Mouse (Mus musculus): ENCODE results near the gene Asb4. TPM values are rescaled to one million over a fixed set of nuclear protein-coding genes. Genes with fewer than 3 reads are reported as not detected.

The Asb4 gene
- polyA plus RNA-seq, 1 experiment from 2014 or later, result 6.7 TPM

DNA sequence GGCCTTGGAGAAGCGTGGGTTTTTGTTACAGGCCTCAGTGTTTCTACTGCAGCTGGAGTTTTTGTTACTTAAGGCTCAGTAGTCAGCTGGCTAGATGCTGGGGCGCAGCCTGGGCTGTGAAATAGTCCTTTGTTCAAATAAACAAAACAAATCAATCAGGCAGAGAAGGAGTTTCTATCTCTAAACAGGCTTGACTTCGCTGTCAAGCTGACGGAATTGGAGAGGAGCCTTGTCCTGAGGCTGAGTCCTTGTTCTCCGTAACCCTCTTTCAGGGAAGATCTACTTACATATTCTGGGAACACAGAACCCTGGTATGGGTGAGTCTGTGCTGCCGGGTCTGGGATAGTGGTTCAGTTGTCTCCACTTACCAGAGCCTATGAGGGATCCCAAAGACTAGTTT lies 64.4 kb downstream of the Asb4 start:
- Histone ChIP-seq H3K27me3 (ENCODE audit: control insufficient read depth, insufficient read depth, low read depth, low read length) (no peaks in the 10 kb centered on the region), H3K4me1 (replicated peaks; ENCODE audit: control insufficient read depth, insufficient read depth, low read length) (peaks cover 10% of the 10 kb centered on the region; the same call in 1 of the 2 replicates), H3K9ac (ENCODE audit: low read length) (no peak overlapping the region), H3K36me3 (ENCODE audit: control insufficient read depth, insufficient read depth, low read length) (no peaks in the 10 kb centered on the region), H3K27ac (ENCODE audit: low read length) (no peak overlapping the region), H3K9me3 (ENCODE audit: control insufficient read depth, low read length) (no peaks in the 10 kb centered on the region), H3K4me3 (ENCODE audit: low read length) (no peak overlapping the region), H3K4me2 (ENCODE audit: low read depth, low read length) (no peak overlapping the region)
- WGBS, result 61% methylated on average over 6 of the region's 6 CpGs
- no peak for ATAC-seq (ENCODE audit: low read depth)

DNA sequence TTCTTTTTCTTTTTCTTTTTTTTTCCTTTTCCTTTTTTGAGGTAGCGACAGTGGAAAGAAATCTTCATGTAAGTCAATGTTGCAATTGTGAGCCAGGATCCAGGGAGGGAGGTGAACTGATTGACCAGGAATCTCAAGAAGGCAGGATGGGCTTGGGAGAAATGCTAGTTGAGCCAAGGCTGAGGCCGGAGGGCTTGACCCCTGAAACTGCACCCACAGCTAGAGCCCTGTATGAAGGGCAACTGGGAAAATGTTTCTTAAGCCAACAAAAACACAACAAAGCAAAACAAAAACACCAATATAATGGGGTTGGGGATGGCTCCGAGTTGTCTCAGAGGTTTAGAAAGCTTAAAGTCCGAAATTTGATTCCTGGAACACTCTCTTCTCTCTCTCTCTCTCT lies 65.2 kb downstream of the Asb4 start:
- Histone ChIP-seq H3K36me3 (ENCODE audit: control insufficient read depth, insufficient read depth, low read length) (no peaks in the 10 kb centered on the region), H3K9ac (ENCODE audit: low read length) (no peak overlapping the region), H3K27ac (ENCODE audit: low read length) (no peak overlapping the region), H3K4me3 (ENCODE audit: low read length) (no peak overlapping the region), H3K4me2 (ENCODE audit: low read depth, low read length) (no peak overlapping the region), H3K4me1 (replicated peaks; ENCODE audit: control insufficient read depth, insufficient read depth, low read length) (peaks cover 3% of the 10 kb centered on the region; the same call in 1 of the 2 replicates), H3K9me3 (ENCODE audit: control insufficient read depth, low read length) (no peaks in the 10 kb centered on the region), H3K27me3 (ENCODE audit: control insufficient read depth, insufficient read depth, low read depth, low read length) (no peaks in the 10 kb centered on the region)
- 61% methylated on average over 4 of the region's 4 CpGs for WGBS
- ATAC-seq (ENCODE audit: low read depth), result no peak

DNA sequence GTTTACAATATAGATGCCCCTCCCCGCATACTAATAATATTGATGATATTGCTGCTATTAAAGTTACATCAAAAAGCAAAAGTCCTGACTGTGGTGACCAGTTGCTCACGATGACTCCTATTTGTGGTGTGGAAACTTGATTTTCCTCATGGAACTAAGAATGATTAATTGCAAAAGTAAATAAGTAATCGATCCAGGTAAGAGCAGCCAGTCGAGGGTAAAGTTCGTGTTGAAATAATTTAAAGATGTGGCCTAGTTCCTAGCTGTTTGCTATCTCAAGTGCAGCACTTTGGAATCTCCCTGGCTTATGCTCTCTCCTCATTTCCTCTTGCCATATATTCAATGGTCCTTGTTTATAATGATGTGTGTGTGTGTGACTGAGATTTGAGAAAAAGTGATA lies 66.7 kb downstream of the Asb4 start:
- Histone ChIP-seq H3K4me1 (replicated peaks; ENCODE audit: control insufficient read depth, insufficient read depth, low read length) (no peaks in the 10 kb centered on the region; the same call in 1 of the 2 replicates), H3K27ac (ENCODE audit: low read length) (no peak overlapping the region), H3K4me2 (ENCODE audit: low read depth, low read length) (no peak overlapping the region), H3K4me3 (ENCODE audit: low read length) (no peak overlapping the region), H3K9me3 (ENCODE audit: control insufficient read depth, low read length) (no peaks in the 10 kb centered on the region), H3K36me3 (ENCODE audit: control insufficient read depth, insufficient read depth, low read length) (no peaks in the 10 kb centered on the region), H3K27me3 (ENCODE audit: control insufficient read depth, insufficient read depth, low read depth, low read length) (no peaks in the 10 kb centered on the region), H3K9ac (ENCODE audit: low read length) (no peak overlapping the region)
- WGBS, result 68% methylated on average over 5 of the region's 5 CpGs
- no peak for ATAC-seq (ENCODE audit: low read depth)

DNA sequence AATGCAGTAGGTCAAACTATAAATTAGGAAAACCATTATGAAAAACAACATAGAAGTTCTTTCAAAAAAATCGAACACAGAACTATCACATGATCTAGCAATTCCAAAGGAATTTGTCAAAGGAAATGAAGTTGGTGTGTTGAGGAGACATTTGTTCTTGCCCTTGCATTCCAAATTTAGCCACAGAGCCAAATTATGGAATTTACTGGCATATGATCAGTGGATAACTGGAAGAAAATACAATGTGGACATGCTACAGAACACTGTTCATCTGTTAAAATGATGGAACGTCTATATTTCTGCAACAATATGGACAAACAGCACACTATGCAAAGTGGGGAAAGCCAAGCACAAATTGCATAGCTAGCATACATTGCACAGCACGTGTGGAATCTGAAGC lies 72.7 kb downstream of the Asb4 start:
- H3K9ac ChIP-seq (ENCODE audit: low read length), result no peak overlapping the region
- H3K9me3 ChIP-seq (ENCODE audit: control insufficient read depth, low read length), result no peaks in the 10 kb centered on the region
- no peaks in the 10 kb centered on the region for H3K4me1 ChIP-seq (replicated peaks; ENCODE audit: control insufficient read depth, insufficient read depth, low read length)
- H3K4me2 ChIP-seq (ENCODE audit: low read depth, low read length), result no peak overlapping the region
- no peaks in the 10 kb centered on the region for H3K27me3 ChIP-seq (ENCODE audit: control insufficient read depth, insufficient read depth, low read depth, low read length)
- no peak for ATAC-seq (ENCODE audit: low read depth)
- H3K36me3 ChIP-seq (ENCODE audit: control insufficient read depth, insufficient read depth, low read length), result no peaks in the 10 kb centered on the region
- H3K27ac ChIP-seq (ENCODE audit: low read length), result no peak overlapping the region
- no peak overlapping the region for H3K4me3 ChIP-seq (ENCODE audit: low read length)
- WGBS, result 74% methylated on average over 3 of the region's 3 CpGs

DNA sequence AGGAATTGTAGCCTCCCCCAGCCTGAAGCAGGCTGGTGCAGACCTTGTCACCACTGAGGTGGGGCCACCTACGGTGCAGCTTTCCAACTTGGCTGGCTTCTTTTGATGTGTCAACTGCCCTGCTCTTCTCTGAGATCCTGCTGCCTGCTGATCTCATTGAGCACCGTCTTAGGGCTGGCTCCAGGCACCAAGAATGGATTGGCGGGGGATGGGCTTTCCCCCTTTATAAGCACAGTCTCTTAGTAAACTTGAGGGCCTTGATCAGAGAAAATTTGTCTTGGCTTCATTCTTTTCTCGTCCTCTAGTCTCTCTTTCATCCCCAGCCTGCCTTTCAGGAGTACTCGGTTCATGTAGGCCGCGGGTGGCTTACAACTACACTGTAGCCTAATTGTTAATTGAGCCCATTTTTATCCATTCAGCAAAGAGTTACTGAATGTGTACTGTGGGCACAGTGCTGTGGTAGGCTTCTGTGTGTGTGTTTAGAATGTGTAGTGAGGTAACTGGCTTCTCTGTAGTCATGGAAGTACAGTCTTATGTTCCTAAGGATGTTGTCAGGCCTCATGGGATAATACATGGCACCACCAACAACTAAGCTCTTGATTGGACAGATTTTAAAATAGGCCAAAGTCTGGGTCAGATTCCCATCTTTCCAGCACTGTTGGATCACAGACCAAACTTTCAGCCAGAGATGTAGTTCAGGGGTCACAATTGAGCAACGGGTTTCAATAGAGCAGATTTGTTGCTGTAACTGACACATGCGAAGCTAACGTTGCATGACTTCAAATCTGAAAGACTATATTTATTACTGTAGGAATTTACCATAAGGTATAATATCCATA lies 87.5 kb downstream of the Asb4 start:
- ATAC-seq (ENCODE audit: low read depth), result no peak
- no peak overlapping the region for H3K27ac ChIP-seq (ENCODE audit: low read length)
- H3K36me3 ChIP-seq (ENCODE audit: control insufficient read depth, insufficient read depth, low read length), result no peaks in the 10 kb centered on the region
- no peaks in the 10 kb centered on the region for H3K9me3 ChIP-seq (ENCODE audit: control insufficient read depth, low read length)
- no peak overlapping the region for H3K9ac ChIP-seq (ENCODE audit: low read length)
- H3K4me3 ChIP-seq (ENCODE audit: low read length), result no peak overlapping the region
- H3K27me3 ChIP-seq (ENCODE audit: control insufficient read depth, insufficient read depth, low read depth, low read length), result no peaks in the 10 kb centered on the region
- no peaks in the 10 kb centered on the region for H3K4me1 ChIP-seq (replicated peaks; ENCODE audit: control insufficient read depth, insufficient read depth, low read length)
- WGBS, result 77% methylated on average over 10 of the region's 10 CpGs
- H3K4me2 ChIP-seq (ENCODE audit: low read depth, low read length), result no peak overlapping the region

DNA sequence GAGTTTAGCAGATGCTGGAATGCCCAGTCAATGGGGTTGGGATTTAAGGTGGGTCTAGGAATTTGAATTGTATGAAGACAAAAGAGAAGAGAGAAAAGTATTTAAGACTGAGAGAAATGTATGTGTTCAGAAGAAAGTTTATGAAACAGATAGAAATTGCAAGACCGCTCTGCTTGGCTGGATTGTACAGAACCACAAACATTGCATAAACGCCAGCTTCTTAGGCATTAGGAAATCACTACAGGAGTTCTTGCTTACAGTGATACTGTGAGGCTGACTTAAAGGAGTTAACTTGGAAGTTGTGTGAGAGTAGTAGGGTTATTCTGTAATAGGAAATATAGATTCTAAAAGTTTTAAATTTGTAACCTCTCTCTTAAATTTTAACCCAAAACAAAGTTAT lies 89.5 kb downstream of the Asb4 start:
- H3K27ac ChIP-seq (ENCODE audit: low read length), result no peak overlapping the region
- H3K4me3 ChIP-seq (ENCODE audit: low read length), result no peak overlapping the region
- no peaks in the 10 kb centered on the region for H3K27me3 ChIP-seq (ENCODE audit: control insufficient read depth, insufficient read depth, low read depth, low read length)
- H3K4me2 ChIP-seq (ENCODE audit: low read depth, low read length), result no peak overlapping the region
- no peaks in the 10 kb centered on the region for H3K36me3 ChIP-seq (ENCODE audit: control insufficient read depth, insufficient read depth, low read length)
- H3K9me3 ChIP-seq (ENCODE audit: control insufficient read depth, low read length), result no peaks in the 10 kb centered on the region
- no peak overlapping the region for H3K9ac ChIP-seq (ENCODE audit: low read length)
- no peak for ATAC-seq (ENCODE audit: low read depth)
- H3K4me1 ChIP-seq (replicated peaks; ENCODE audit: control insufficient read depth, insufficient read depth, low read length), result no peaks in the 10 kb centered on the region
- 84% methylated on average over 2 of the region's 2 CpGs for WGBS

DNA sequence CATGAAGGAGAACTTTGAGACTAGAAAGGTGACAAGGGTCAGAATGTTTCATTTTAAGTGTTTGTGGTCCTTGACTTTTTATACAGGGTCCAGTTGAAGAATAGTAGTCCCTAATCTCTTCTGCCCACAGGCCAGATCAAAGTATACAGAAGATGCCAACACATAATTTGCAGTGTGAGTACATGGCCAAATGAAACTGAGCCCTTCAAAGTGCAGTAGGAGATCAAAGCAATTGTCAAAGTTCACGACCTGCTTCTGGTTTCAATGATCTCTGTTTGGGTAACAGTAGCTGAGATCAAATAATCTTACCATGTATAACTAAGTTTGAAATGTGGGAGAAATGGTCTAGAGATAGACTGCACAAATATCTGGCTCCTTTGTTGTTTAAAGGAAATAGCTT lies 90.8 kb downstream of the Asb4 start:
- H3K4me3 ChIP-seq (ENCODE audit: low read length), result no peak overlapping the region
- H3K9ac ChIP-seq (ENCODE audit: low read length), result no peak overlapping the region
- H3K27ac ChIP-seq (ENCODE audit: low read length), result no peak overlapping the region
- WGBS, result 31% methylated on average over 1 of the region's 1 CpGs
- H3K27me3 ChIP-seq (ENCODE audit: control insufficient read depth, insufficient read depth, low read depth, low read length), result no peaks in the 10 kb centered on the region
- H3K9me3 ChIP-seq (ENCODE audit: control insufficient read depth, low read length), result no peaks in the 10 kb centered on the region
- no peak overlapping the region for H3K4me2 ChIP-seq (ENCODE audit: low read depth, low read length)
- ATAC-seq (ENCODE audit: low read depth), result no peak
- no peaks in the 10 kb centered on the region for H3K36me3 ChIP-seq (ENCODE audit: control insufficient read depth, insufficient read depth, low read length)
- no peaks in the 10 kb centered on the region for H3K4me1 ChIP-seq (replicated peaks; ENCODE audit: control insufficient read depth, insufficient read depth, low read length)

DNA sequence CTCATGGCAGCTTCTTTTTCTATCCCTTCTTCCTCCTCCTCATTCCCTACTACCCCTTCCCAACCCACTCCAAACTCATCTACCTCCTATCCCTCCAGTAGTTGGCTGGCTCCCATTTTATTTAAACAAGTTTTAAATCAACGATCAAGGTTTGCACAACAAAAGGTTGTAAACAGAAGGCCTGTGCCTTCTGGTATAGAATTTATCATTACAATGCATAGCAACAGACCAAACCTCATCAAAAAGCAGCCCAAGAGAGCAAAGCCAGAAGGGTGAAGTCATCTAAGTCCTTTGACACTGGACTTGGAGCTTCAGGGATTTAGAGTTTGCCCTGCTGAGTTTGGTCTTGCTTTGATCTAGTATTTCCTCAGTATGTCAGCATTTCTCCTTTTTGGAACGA lies 97.9 kb downstream of the Asb4 start:
- ATAC-seq (ENCODE audit: low read depth), result no peak
- Histone ChIP-seq H3K9ac (ENCODE audit: low read length) (no peak overlapping the region), H3K4me3 (ENCODE audit: low read length) (no peak overlapping the region), H3K4me1 (replicated peaks; ENCODE audit: control insufficient read depth, insufficient read depth, low read length) (no peaks in the 10 kb centered on the region), H3K27ac (ENCODE audit: low read length) (no peak overlapping the region), H3K27me3 (ENCODE audit: control insufficient read depth, insufficient read depth, low read depth, low read length) (no peaks in the 10 kb centered on the region), H3K36me3 (ENCODE audit: control insufficient read depth, insufficient read depth, low read length) (no peaks in the 10 kb centered on the region), H3K4me2 (ENCODE audit: low read depth, low read length) (no peak overlapping the region), H3K9me3 (ENCODE audit: control insufficient read depth, low read length) (no peaks in the 10 kb centered on the region)
- WGBS, result 88% methylated on average over 2 of the region's 2 CpGs

DNA sequence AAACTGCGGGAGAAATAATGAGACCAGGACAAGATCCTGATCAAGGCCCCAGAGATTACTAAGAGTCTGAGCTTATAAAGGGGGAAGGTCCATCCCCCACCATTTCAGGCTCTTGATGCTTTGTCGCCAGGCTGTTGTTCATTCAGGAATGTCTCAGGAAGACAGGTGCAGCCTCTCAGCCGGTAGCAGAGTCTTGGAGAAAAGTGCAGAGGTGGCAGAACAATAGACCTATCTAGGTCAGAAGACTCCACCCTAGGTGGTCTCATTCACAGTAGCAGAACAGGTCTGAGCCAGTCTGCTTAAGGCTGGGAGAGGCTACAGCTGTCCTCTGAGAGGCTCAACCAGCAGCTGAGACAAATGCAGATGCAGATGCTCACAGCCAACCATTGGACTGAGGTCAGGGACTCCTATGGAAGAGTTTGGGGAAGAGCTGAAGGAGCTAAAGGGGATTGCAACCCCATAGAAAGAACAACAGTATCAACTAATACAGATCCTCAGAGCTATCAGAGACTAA lies 99.1 kb downstream of the Asb4 start:
- no peak overlapping the region for H3K9ac ChIP-seq (ENCODE audit: low read length)
- no peaks in the 10 kb centered on the region for H3K27me3 ChIP-seq (ENCODE audit: control insufficient read depth, insufficient read depth, low read depth, low read length)
- ATAC-seq (ENCODE audit: low read depth), result no peak
- H3K4me3 ChIP-seq (ENCODE audit: low read length), result no peak overlapping the region
- no peaks in the 10 kb centered on the region for H3K9me3 ChIP-seq (ENCODE audit: control insufficient read depth, low read length)
- no peak overlapping the region for H3K27ac ChIP-seq (ENCODE audit: low read length)
- no peaks in the 10 kb centered on the region for H3K4me1 ChIP-seq (replicated peaks; ENCODE audit: control insufficient read depth, insufficient read depth, low read length)
- H3K4me2 ChIP-seq (ENCODE audit: low read depth, low read length), result no peak overlapping the region
- H3K36me3 ChIP-seq (ENCODE audit: control insufficient read depth, insufficient read depth, low read length), result no peaks in the 10 kb centered on the region; the same call in 1 of the 2 replicates
- WGBS, result 48% methylated on average over 3 of the region's 3 CpGs

Measured in lung, embryonic 16.5 days (tissue).